Mouse (Mus musculus) left cerebral cortex, adult 8-10 months (tissue): Measurements from ENCODE around the gene Crocc2. TPM values are rescaled to one million over a fixed set of nuclear protein-coding genes. Genes with fewer than 3 reads are reported as not detected.

Source experiments
- DNase-seq, 2 experiments: peaks; one replicate each; pipeline ENCODE4 v3.0.0; 2022; ENCODE audit warnings: low spot score in 2 of 2
- total RNA-seq, 4 experiments: library from RNA; stranded (reverse); gene quantifications; 2 replicates each; pipeline ENCODE4 v1.2.4; 2022

The Crocc2 gene
- under 1 TPM; 0.15 to 0.42 (median 0.20) TPM for total RNA-seq

GRCm38 (mm10) chr1:93168295-93168775 is at the start of gene Crocc2:
Crocc2 (plus strand) TSS chr1:93168725.
- no peak for DNase-seq

GRCm38 (mm10) chr1:93118816-93119215 is 49.7 kb upstream of the Crocc2 start:
- DNase-seq: no peak

GRCm38 (mm10) chr1:93123179-93123854 is 45.2 kb upstream of the Crocc2 start:
- no peak for DNase-seq

GRCm38 (mm10) chr1:93124066-93124465 is 44.5 kb upstream of the Crocc2 start:
- DNase-seq: no peak

- no peak for DNase-seq
Observed at GRCm38 (mm10) chr1:93125256-93125655, 43.3 kb upstream of the Crocc2 start.

GRCm38 (mm10) chr1:93128209-93128608 is 40.3 kb upstream of the Crocc2 start:
- DNase-seq: no peak

- peak; percentile 40 to 67 for DNase-seq
Observed at GRCm38 (mm10) chr1:93128710-93129349, 39.7 kb upstream of the Crocc2 start.

GRCm38 (mm10) chr1:93130242-93130983 is 38.1 kb upstream of the Crocc2 start:
- DNase-seq: peak in 1 of 2 experiments; percentile 29

GRCm38 (mm10) chr1:93132676-93133075 is 35.8 kb upstream of the Crocc2 start:
- DNase-seq: no peak

- DNase-seq: no peak
Observed at GRCm38 (mm10) chr1:93135036-93135526, 33.4 kb upstream of the Crocc2 start, which contains the start of gene Agxt. Agxt (plus strand) TSS chr1:93135240.

- DNase-seq: no peak
Observed at GRCm38 (mm10) chr1:93138534-93138933, 30.0 kb upstream of the Crocc2 start.

GRCm38 (mm10) chr1:93139713-93140112 is 28.8 kb upstream of the Crocc2 start:
- peak in 1 of 2 experiments; percentile 45 for DNase-seq

GRCm38 (mm10) chr1:93142871-93143270 is 25.7 kb upstream of the Crocc2 start:
- DNase-seq: no peak

- DNase-seq: no peak
Observed at GRCm38 (mm10) chr1:93144176-93144575, 24.3 kb upstream of the Crocc2 start.

- no peak for DNase-seq
Observed at GRCm38 (mm10) chr1:93150907-93151661, 17.4 kb upstream of the Crocc2 start.

GRCm38 (mm10) chr1:93157566-93157965 is 11.0 kb upstream of the Crocc2 start:
- DNase-seq: no peak

GRCm38 (mm10) chr1:93158916-93159315 is 9.6 kb upstream of the Crocc2 start:
- DNase-seq: no peak

- no peak for DNase-seq
Observed at GRCm38 (mm10) chr1:93159566-93160500, 8.7 kb upstream of the Crocc2 start.

- no peak for DNase-seq
Observed at GRCm38 (mm10) chr1:93160501-93161133, 7.9 kb upstream of the Crocc2 start, which contains the start of gene 2310007B03Rik. 2310007B03Rik (minus strand) TSS chr1:93160948.
